Mouse (Mus musculus): ENCODE results near the gene 5031439G07Rik.

DNA sequence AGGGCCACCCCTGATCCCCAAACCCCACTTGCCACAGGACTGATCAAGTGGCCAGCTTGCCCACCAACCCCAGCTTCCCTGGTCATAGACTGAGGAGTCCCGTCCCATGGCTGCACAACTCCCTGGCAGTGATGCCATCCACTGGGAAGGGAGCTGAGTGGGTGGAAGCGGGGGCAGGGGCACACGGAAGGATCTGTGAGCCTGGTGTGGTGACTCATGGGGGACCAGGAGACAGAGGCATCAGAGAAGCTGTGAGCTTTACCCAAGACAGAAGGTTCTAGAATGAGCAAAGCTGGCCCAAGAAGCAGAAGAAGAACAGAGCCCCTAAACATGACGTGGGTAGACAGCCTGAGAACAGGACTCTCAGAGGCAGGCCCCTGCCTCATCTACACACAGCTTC, 38.3 kb downstream of the 5031439G07Rik start:
- no peak for TF ChIP-seq CTCF (IDR thresholded peaks at IDR 0.05)
- TF ChIP-seq POLR2A (IDR thresholded peaks at IDR 0.05; ENCODE audit: insufficient read depth, low read depth, low read length), result no peak
